Mouse (Mus musculus) G1E (cell line): ENCODE measurements around the gene Rpl11.

Source experiments
- CTCF ChIP-seq: IDR thresholded peaks from 2 replicates; pipeline ENCODE4 v1.5.1; 2012; ENCODE audit warnings: low read depth, low read length, inconsistent platforms, mixed read lengths
- POLR2AphosphoS5 ChIP-seq: IDR thresholded peaks from 2 replicates; pipeline ENCODE4 v1.6.1; 2012; ENCODE audit warnings: low read depth, low read length, inconsistent platforms; ENCODE audit not compliant: insufficient replicate concordance
- TAL1 ChIP-seq: conservative IDR thresholded peaks from 2 replicates; pipeline ENCODE4 v1.6.1; 2012; ENCODE audit warnings: low read depth, low read length, inconsistent platforms, mixed read lengths

- TF ChIP-seq CTCF, result no peak
- no peak for TF ChIP-seq POLR2AphosphoS5
- TF ChIP-seq TAL1, result no peak
Observed at GRCm38 (mm10) chr4:135984556-135984955, 68.7 kb downstream of the Rpl11 start.
